Mouse (Mus musculus): ENCODE results near the gene Dip2b. TPM values are rescaled to one million over a fixed set of nuclear protein-coding genes. Genes with fewer than 3 reads are reported as not detected.

Dip2b gene
- polyA plus RNA-seq, 1 experiment = 7.4 TPM

GRCm38 (mm10) chr15:100104126-100104525, 65.7 kb downstream of the Dip2b start:
- Histone ChIP-seq H3ac (ENCODE audit: control insufficient read depth, insufficient read length, low read depth) (no peak overlapping the region), H3K79me3 (ENCODE audit: low read depth) (no peaks in the 10 kb centered on the region), H3K27me3 (ENCODE audit: control insufficient read depth, insufficient read depth, insufficient read length) (no peaks in the 10 kb centered on the region), H3K79me2 (ENCODE audit: control insufficient read depth, insufficient read depth) (peaks cover 38% of the 10 kb centered on the region), H3K36me3 (ENCODE audit: control insufficient read depth, insufficient read depth) (no peaks in the 10 kb centered on the region), H3K4me3 (ENCODE audit: insufficient read depth, poor library complexity, severe bottlenecking) (no peak overlapping the region)
- TF ChIP-seq CEBPB (IDR thresholded peaks at IDR 0.05; ENCODE audit: low read depth) (no peak), MYOG (IDR thresholded peaks at IDR 0.05; ENCODE audit: control insufficient read depth, extremely low read depth, insufficient read length) (no peak), FOSL1 (IDR thresholded peaks at IDR 0.05; ENCODE audit: insufficient read depth, low read length, poor library complexity, severe bottlenecking) (no peak), MYOD1 (IDR thresholded peaks at IDR 0.05; ENCODE audit: control insufficient read depth, insufficient read length, low read depth) (no peak), USF1 (IDR thresholded peaks at IDR 0.05; ENCODE audit: low read depth) (no peak), MAX (IDR thresholded peaks at IDR 0.05) (no peak), CTCF (IDR thresholded peaks at IDR 0.05; ENCODE audit: control insufficient read depth, insufficient read depth, insufficient read length) (no peak)

GRCm38 (mm10) chr15:100108071-100108782, 69.8 kb downstream of the Dip2b start:
- Histone ChIP-seq H3K27me3 (ENCODE audit: control insufficient read depth, insufficient read depth, insufficient read length) (no peaks in the 10 kb centered on the region), H3K79me3 (ENCODE audit: low read depth) (peaks cover 5% of the 10 kb centered on the region), H3K79me2 (ENCODE audit: control insufficient read depth, insufficient read depth) (peaks cover 43% of the 10 kb centered on the region), H3K36me3 (ENCODE audit: control insufficient read depth, insufficient read depth) (no peaks in the 10 kb centered on the region), H3ac (ENCODE audit: control insufficient read depth, insufficient read length, low read depth) (no peak overlapping the region), H3K4me3 (ENCODE audit: insufficient read depth, poor library complexity, severe bottlenecking) (peak overlapping the region; percentile 15)
- TF ChIP-seq CEBPB (IDR thresholded peaks at IDR 0.05; ENCODE audit: low read depth) (peak; percentile 33), MAX (IDR thresholded peaks at IDR 0.05) (peak; percentile 65), CTCF (IDR thresholded peaks at IDR 0.05; ENCODE audit: control insufficient read depth, insufficient read depth, insufficient read length) (no peak), MYOD1 (IDR thresholded peaks at IDR 0.05; ENCODE audit: control insufficient read depth, insufficient read length, low read depth) (peak; percentile 69)

GRCm38 (mm10) chr15:100109916-100110315, 71.5 kb downstream of the Dip2b start:
- no peaks in the 10 kb centered on the region for H3K36me3 ChIP-seq (ENCODE audit: control insufficient read depth, insufficient read depth)
- H3ac ChIP-seq (ENCODE audit: control insufficient read depth, insufficient read length, low read depth) = no peak overlapping the region
- H3K79me2 ChIP-seq (ENCODE audit: control insufficient read depth, insufficient read depth) = peaks cover 51% of the 10 kb centered on the region
- no peak for TF ChIP-seq MYOG (IDR thresholded peaks at IDR 0.05; ENCODE audit: control insufficient read depth, extremely low read depth, insufficient read length)
- TF ChIP-seq CEBPB (IDR thresholded peaks at IDR 0.05; ENCODE audit: low read depth) = no peak
- TF ChIP-seq FOSL1 (IDR thresholded peaks at IDR 0.05; ENCODE audit: insufficient read depth, low read length, poor library complexity, severe bottlenecking) = no peak
- no peak for TF ChIP-seq MYOD1 (IDR thresholded peaks at IDR 0.05; ENCODE audit: control insufficient read depth, insufficient read length, low read depth)
- H3K27me3 ChIP-seq (ENCODE audit: control insufficient read depth, insufficient read depth, insufficient read length) = no peaks in the 10 kb centered on the region
- H3K4me3 ChIP-seq (ENCODE audit: insufficient read depth, poor library complexity, severe bottlenecking) = no peak overlapping the region
- peaks cover 5% of the 10 kb centered on the region for H3K79me3 ChIP-seq (ENCODE audit: low read depth)

GRCm38 (mm10) chr15:100111891-100112290, 73.4 kb downstream of the Dip2b start:
- TF ChIP-seq FOSL1 (IDR thresholded peaks at IDR 0.05; ENCODE audit: insufficient read depth, low read length, poor library complexity, severe bottlenecking) = no peak
- TF ChIP-seq USF1 (IDR thresholded peaks at IDR 0.05; ENCODE audit: low read depth) = no peak
- no peak for TF ChIP-seq MAX (IDR thresholded peaks at IDR 0.05)
- no peak for TF ChIP-seq MYOG (IDR thresholded peaks at IDR 0.05; ENCODE audit: control insufficient read depth, extremely low read depth, insufficient read length)
- no peak for TF ChIP-seq MYOD1 (IDR thresholded peaks at IDR 0.05; ENCODE audit: control insufficient read depth, insufficient read length, low read depth)
- TF ChIP-seq CEBPB (IDR thresholded peaks at IDR 0.05; ENCODE audit: low read depth) = no peak
- TF ChIP-seq CTCF (IDR thresholded peaks at IDR 0.05; ENCODE audit: control insufficient read depth, insufficient read depth, insufficient read length) = no peak
- no peaks in the 10 kb centered on the region for H3K27me3 ChIP-seq (ENCODE audit: control insufficient read depth, insufficient read depth, insufficient read length)
- no peak overlapping the region for H3ac ChIP-seq (ENCODE audit: control insufficient read depth, insufficient read length, low read depth)
- peaks cover 5% of the 10 kb centered on the region for H3K79me3 ChIP-seq (ENCODE audit: low read depth)
- H3K36me3 ChIP-seq (ENCODE audit: control insufficient read depth, insufficient read depth) = no peaks in the 10 kb centered on the region
- no peak overlapping the region for H3K4me3 ChIP-seq (ENCODE audit: insufficient read depth, poor library complexity, severe bottlenecking)
- H3K79me2 ChIP-seq (ENCODE audit: control insufficient read depth, insufficient read depth) = peaks cover 45% of the 10 kb centered on the region

- H3ac ChIP-seq (ENCODE audit: control insufficient read depth, insufficient read length, low read depth) = no peak overlapping the region
- TF ChIP-seq MYOG (IDR thresholded peaks at IDR 0.05; ENCODE audit: control insufficient read depth, extremely low read depth, insufficient read length) = no peak
- TF ChIP-seq USF1 (IDR thresholded peaks at IDR 0.05; ENCODE audit: low read depth) = no peak
- no peak for TF ChIP-seq FOSL1 (IDR thresholded peaks at IDR 0.05; ENCODE audit: insufficient read depth, low read length, poor library complexity, severe bottlenecking)
- no peak for TF ChIP-seq CEBPB (IDR thresholded peaks at IDR 0.05; ENCODE audit: low read depth)
- no peak for TF ChIP-seq MYOD1 (IDR thresholded peaks at IDR 0.05; ENCODE audit: control insufficient read depth, insufficient read length, low read depth)
- TF ChIP-seq CTCF (IDR thresholded peaks at IDR 0.05; ENCODE audit: control insufficient read depth, insufficient read depth, insufficient read length) = no peak
- no peak for TF ChIP-seq MAX (IDR thresholded peaks at IDR 0.05)
- peaks cover 41% of the 10 kb centered on the region for H3K79me2 ChIP-seq (ENCODE audit: control insufficient read depth, insufficient read depth)
Observed at GRCm38 (mm10) chr15:100112309-100112966, 74.0 kb downstream of the Dip2b start.

More at GRCm38 (mm10) chr15:100112309-100112966, 74.0 kb downstream of the Dip2b start:
- Histone ChIP-seq H3K4me3 (ENCODE audit: insufficient read depth, poor library complexity, severe bottlenecking) (no peak overlapping the region), H3K79me3 (ENCODE audit: low read depth) (peaks cover 5% of the 10 kb centered on the region), H3K36me3 (ENCODE audit: control insufficient read depth, insufficient read depth) (no peaks in the 10 kb centered on the region), H3K27me3 (ENCODE audit: control insufficient read depth, insufficient read depth, insufficient read length) (no peaks in the 10 kb centered on the region)
